ENCODE assay signal across 9 mouse cellular contexts in genomic region chr2:148627011-148627471, GRCm38 (mm10). TPM values are rescaled to one million over a fixed set of nuclear protein-coding genes. Genes with fewer than 3 reads are reported as not detected.
DNase-seq lines count a peak whose midpoint lies in the region; ATAC-seq and TF ChIP-seq lines count a peak whose summit lies in the region.
"Had no signal": no experiment of that assay in that cellular context is flagged by ENCODE, and none has a peak within 500 bp of the region (broad histone marks: within the 10 kb centered on the region; RNA-seq: fewer than 3 reads in every experiment).

No protein-coding gene starts in this region.

- no peaks in the 10 kb centered on the region for H3K9me3 ChIP-seq in kidney, embryonic 15.5 days (replicated peaks)
- H3K9me3 ChIP-seq in heart, embryonic 14.5 days (ENCODE audit: control insufficient read depth, low read length) = no peaks in the 10 kb centered on the region
- no peaks in the 10 kb centered on the region for H3K9me3 ChIP-seq in forebrain, embryonic 13.5 days (replicated peaks)
- no peaks in the 10 kb centered on the region for H3K9me3 ChIP-seq in midbrain, embryonic 10.5 days (replicated peaks)
- H3K9me3 ChIP-seq: midbrain, embryonic 12.5 days had no signal

- no peaks in the 10 kb centered on the region for H3K4me1 ChIP-seq in kidney, embryonic 15.5 days
- 0 out of 4 replicates have a peak, but pooled peaks cover 0 to 2% of the 10 kb centered on the region in 2 experiments for H3K4me1 ChIP-seq in heart, embryonic 14.5 days (ENCODE audit: control insufficient read depth in 2 of 2, insufficient read depth in 2 of 2, low read length in 2 of 2)
- H3K4me1 ChIP-seq in lung, adult 2 months (ENCODE audit: control insufficient read depth, insufficient read depth, low read length) = peaks cover 2% of the 10 kb centered on the region; the same call in 1 of the 2 replicates
- no peaks in the 10 kb centered on the region for H3K4me1 ChIP-seq in forebrain, embryonic 13.5 days
- 0 out of 2 replicates have a peak, but pooled peaks cover 2% of the 10 kb centered on the region for H3K4me1 ChIP-seq in midbrain, embryonic 10.5 days
- H3K4me1 ChIP-seq: midbrain, embryonic 12.5 days had no signal

- H3K36me3 ChIP-seq in kidney, embryonic 15.5 days = no peaks in the 10 kb centered on the region
- H3K36me3 ChIP-seq in heart, embryonic 14.5 days (ENCODE audit: control insufficient read depth, insufficient read depth, low read length) = no peaks in the 10 kb centered on the region
- H3K36me3 ChIP-seq in forebrain, embryonic 13.5 days (ENCODE audit: poor library complexity, severe bottlenecking) = no peaks in the 10 kb centered on the region
- H3K36me3 ChIP-seq in midbrain, embryonic 10.5 days = no peaks in the 10 kb centered on the region
- H3K36me3 ChIP-seq: midbrain, embryonic 12.5 days had no signal

- no peak for TF ChIP-seq POLR2A in lung, adult 2 months (IDR thresholded peaks at IDR 0.05; ENCODE audit: borderline replicate concordance, extremely low read depth, low read depth, low read length)

- H3K4me2 ChIP-seq in kidney, embryonic 15.5 days = no peak overlapping the region
- H3K4me2 ChIP-seq in heart, embryonic 14.5 days (ENCODE audit: low read length) = no peak overlapping the region
- no peak overlapping the region for H3K4me2 ChIP-seq in forebrain, embryonic 13.5 days
- H3K4me2 ChIP-seq: midbrain, embryonic 12.5 days had no signal

- peak; percentile 67 for DNase-seq in kidney, adult 11 months
- DNase-seq in adrenal gland, postnatal 25 days = peak; percentile 49
- DNase-seq in lung, adult 2 months = peak; percentile 7
- no peak for DNase-seq in midbrain, embryonic 10.5 days (ENCODE audit: low spot score)
- DNase-seq in cerebellum, adult 9-11 months = no peak

- 53% methylated on average over 3 of the region's 3 CpGs for WGBS in kidney, embryonic 15.5 days
- WGBS in heart, embryonic 14.5 days = 52% methylated on average over 3 of the region's 3 CpGs
- 37% methylated on average over 3 of the region's 3 CpGs for WGBS in lung, adult 2 months
- WGBS in forebrain, embryonic 13.5 days = 77% methylated on average over 3 of the region's 3 CpGs
- WGBS in midbrain, embryonic 10.5 days = 86% methylated on average over 3 of the region's 3 CpGs

- no peaks in the 10 kb centered on the region for H3K27me3 ChIP-seq in kidney, embryonic 15.5 days
- no peaks in the 10 kb centered on the region for H3K27me3 ChIP-seq in heart, embryonic 14.5 days (ENCODE audit: control insufficient read depth, insufficient read depth, low read length)
- H3K27me3 ChIP-seq in forebrain, embryonic 13.5 days = no peaks in the 10 kb centered on the region
- no peaks in the 10 kb centered on the region for H3K27me3 ChIP-seq in midbrain, embryonic 10.5 days (ENCODE audit: low read depth, poor library complexity, severe bottlenecking)
- H3K27me3 ChIP-seq: midbrain, embryonic 12.5 days had no signal

- no peak overlapping the region for H3K4me3 ChIP-seq in kidney, embryonic 15.5 days (replicated peaks)
- H3K4me3 ChIP-seq in heart, embryonic 14.5 days (ENCODE audit: control insufficient read depth in 1 of 2, insufficient read depth in 1 of 2, low read depth in 1 of 2, low read length in 2 of 2) = no peak overlapping the region
- H3K4me3 ChIP-seq in lung, adult 2 months (replicated peaks; ENCODE audit: extremely low read depth, low read depth, low read length) = no peak overlapping the region
- no peak overlapping the region for H3K4me3 ChIP-seq in forebrain, embryonic 13.5 days
- no peak overlapping the region for H3K4me3 ChIP-seq in midbrain, embryonic 10.5 days
- H3K4me3 ChIP-seq: midbrain, embryonic 12.5 days had no signal

- H3K9ac ChIP-seq in kidney, embryonic 15.5 days = no peak overlapping the region
- no peak overlapping the region for H3K9ac ChIP-seq in heart, embryonic 14.5 days (ENCODE audit: low read length)
- no peak overlapping the region for H3K9ac ChIP-seq in forebrain, embryonic 13.5 days
- H3K9ac ChIP-seq: midbrain, embryonic 12.5 days had no signal

- no peak overlapping the region for H3K27ac ChIP-seq in kidney, embryonic 15.5 days
- H3K27ac ChIP-seq in heart, embryonic 14.5 days (replicated peaks in 1 of 2; ENCODE audit: control insufficient read depth in 1 of 2, insufficient read depth in 1 of 2, low read depth in 2 of 2, low read length in 2 of 2) = peak overlapping the region; percentile 32 to 50; a peak in 2 of 4 replicates
- no peak overlapping the region for H3K27ac ChIP-seq in forebrain, embryonic 13.5 days
- H3K27ac ChIP-seq in midbrain, embryonic 10.5 days (replicated peaks) = no peak overlapping the region
- H3K27ac ChIP-seq: midbrain, embryonic 12.5 days had no signal

- no peak for TF ChIP-seq CTCF in lung, adult 2 months (IDR thresholded peaks at IDR 0.05; ENCODE audit: insufficient read depth, low read length)

- no peak for ATAC-seq in kidney, embryonic 15.5 days (replicated peaks; ENCODE audit: low FRiP score)
- peak; percentile 72 for ATAC-seq in heart, embryonic 14.5 days (ENCODE audit: insufficient number of reproducible peaks, insufficient read depth, low FRiP score, low read depth)
- ATAC-seq in forebrain, embryonic 13.5 days = no peak

RNA-seq across cellular contexts. Expression of gene Nxt1, which starts 45.4 kb away (rescaled TPM):
- polyA plus RNA-seq in kidney, embryonic 15.5 days (2015; fragmentation: Nextera tagmentation; extraction: Ambion mirVana) = 97.0 and 106 TPM in 2 replicates
- 22.6 and 25.7 TPM in 2 replicates for total RNA-seq in adrenal gland, postnatal 25 days (2021)
- polyA plus RNA-seq in heart, embryonic 14.5 days (2014; fragmentation: Nextera tagmentation; extraction: Ambion mirVana) = 46.2 and 52.3 TPM in 2 replicates
- polyA plus RNA-seq in lung, adult 2 months (2012; rRNA removed) = 15.6 and 19.6 TPM in 2 replicates
- 101 and 102 TPM in 2 replicates for polyA plus RNA-seq in forebrain, embryonic 13.5 days (2015; fragmentation: Nextera tagmentation; extraction: Ambion mirVana)
- polyA plus RNA-seq in midbrain, embryonic 10.5 days (2016; fragmentation: Nextera tagmentation; extraction: Ambion mirVana) = 131 and 152 TPM in 2 replicates

RNA-seq across cellular contexts. Expression of gene Gzf1, which starts 53.8 kb away (rescaled TPM):
- polyA plus RNA-seq in kidney, embryonic 15.5 days (2015; fragmentation: Nextera tagmentation; extraction: Ambion mirVana) = 21.9 and 23.5 TPM in 2 replicates
- 28.8 and 36.0 TPM in 2 replicates for total RNA-seq in adrenal gland, postnatal 25 days (2021)
- polyA plus RNA-seq in heart, embryonic 14.5 days (2014; fragmentation: Nextera tagmentation; extraction: Ambion mirVana) = 15.6 and 17.9 TPM in 2 replicates
- polyA plus RNA-seq in lung, adult 2 months (2012; rRNA removed) = 10.3 and 10.7 TPM in 2 replicates
- polyA plus RNA-seq in forebrain, embryonic 13.5 days (2015; fragmentation: Nextera tagmentation; extraction: Ambion mirVana) = 19.9 and 20.6 TPM in 2 replicates
- polyA plus RNA-seq in midbrain, embryonic 10.5 days (2016; fragmentation: Nextera tagmentation; extraction: Ambion mirVana) = 27.2 and 30.1 TPM in 2 replicates

Comparison
In these comparisons a context has a peak if more than half of its experiments do, and no peak if none do; other contexts are left out.
1. DNase-seq: peak in kidney, adult 11 months (single experiment), adrenal gland, postnatal 25 days (single experiment) and lung, adult 2 months (single experiment); none in midbrain, embryonic 10.5 days (single experiment) and cerebellum, adult 9-11 months (single experiment).
2. H3K27ac ChIP-seq: peak in heart, embryonic 14.5 days (2 of 2); none in kidney, embryonic 15.5 days (single experiment), forebrain, embryonic 13.5 days (single experiment) and midbrain, embryonic 10.5 days (single experiment).